Mouse (Mus musculus): ENCODE measurements around the gene Smyd4. TPM values are rescaled to one million over a fixed set of nuclear protein-coding genes. Genes with fewer than 3 reads are reported as not detected.

Gene Smyd4
- 5.1 TPM in 2 replicates for polyA plus RNA-seq (2012; rRNA removed)

DNA sequence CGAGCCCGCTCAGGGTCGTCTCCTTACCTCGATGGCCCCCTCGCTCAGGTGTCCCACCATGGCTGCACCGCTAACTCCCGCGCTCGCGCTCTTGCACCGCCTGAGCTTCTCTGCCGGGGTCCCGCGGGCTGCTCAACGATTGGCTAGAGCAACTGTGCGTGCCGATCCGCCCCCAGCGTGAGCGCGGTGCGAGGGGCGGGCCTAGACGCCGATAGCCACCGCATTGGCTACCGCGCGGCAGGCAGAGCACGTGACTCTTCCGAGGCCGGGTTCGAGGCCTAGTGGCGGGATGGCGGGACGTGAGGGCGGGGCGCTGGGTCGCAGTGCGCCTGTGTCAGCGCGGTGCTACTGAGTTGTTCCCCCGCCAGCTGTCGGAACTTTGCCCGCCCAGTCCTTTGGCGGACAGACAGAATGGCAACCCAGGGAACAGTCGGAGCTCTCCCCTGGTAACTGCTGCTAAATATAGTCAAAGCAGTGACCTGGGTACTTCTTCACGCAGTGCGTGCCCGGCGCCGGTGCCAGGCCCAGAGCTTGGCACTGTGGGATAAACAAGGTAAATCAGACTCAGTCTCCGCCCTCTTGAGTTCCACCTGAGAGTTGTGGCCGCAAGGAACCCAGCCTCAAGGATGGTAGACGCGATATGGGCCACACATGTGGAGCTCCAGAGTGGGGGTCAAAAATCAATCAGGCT lies at the start of gene Smyd4, which contains the start of gene Rpa1:
Gene Smyd4 (plus strand): TSS at position 235 of the 691 bp plus-strand sequence.
Gene Rpa1 (minus strand): TSS at position 126 of the 691 bp plus-strand sequence.
- DNase-seq (ENCODE audit: low read depth): peak; percentile 50

DNA sequence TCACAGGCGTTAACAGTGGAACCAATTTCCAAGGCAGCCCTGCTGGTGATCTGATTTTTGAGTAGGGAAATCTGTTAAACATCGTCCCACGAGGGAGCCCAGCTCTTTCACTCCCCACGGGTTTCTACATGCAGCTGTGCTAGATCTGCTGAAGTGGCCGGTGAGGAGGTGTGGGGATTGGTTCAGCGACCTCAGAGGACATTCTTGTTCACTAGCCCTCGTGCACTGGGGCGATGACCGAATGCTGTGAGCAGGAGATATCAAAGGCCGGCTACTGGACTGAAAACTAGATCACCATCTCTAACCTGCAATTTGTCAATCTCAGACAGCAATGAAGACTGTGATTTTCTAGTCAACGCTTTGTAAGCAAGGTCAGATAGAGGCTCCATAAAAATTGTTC lies 49.7 kb upstream of the Smyd4 start:
- DNase-seq (ENCODE audit: low read depth): no peak

DNA sequence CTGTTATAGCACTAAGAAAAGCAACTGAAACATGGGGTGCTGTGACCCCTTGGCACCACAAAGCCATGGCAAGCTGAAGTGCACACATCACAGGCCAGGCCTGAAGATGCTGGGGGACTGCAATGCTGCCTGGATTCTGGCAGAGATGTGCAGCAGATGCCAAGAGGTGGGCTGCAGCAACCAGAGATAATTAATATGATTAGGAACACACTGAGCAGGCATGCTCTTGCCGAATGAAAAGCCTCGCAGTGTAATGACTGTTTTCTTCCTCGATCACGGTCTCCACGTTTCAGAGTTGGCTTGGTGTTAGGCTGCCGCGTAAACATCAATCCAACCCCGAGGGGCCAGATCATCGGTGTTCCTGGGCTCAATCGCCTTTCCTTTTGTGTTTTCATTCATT lies 48.4 kb upstream of the Smyd4 start:
- no peak for DNase-seq (ENCODE audit: low read depth)

DNA sequence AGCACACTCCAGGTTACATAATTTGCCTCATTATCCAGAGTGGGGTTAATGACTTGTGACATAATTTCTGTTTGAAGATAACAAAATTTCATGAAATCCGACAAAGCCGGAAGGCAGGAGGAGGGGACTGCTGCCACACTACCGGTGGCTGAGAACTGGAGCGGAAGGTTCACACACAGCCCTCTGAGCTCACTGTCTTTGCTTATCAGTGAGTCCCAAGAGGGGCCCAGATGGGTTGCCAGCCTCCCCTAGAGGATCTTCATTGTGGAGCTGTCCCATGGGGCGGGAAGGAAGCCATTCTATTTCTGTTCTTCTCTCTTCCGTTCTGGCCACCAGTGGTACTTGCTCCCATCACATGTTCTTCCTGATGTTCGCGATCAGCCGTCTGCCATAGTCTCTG lies 47.3 kb upstream of the Smyd4 start:
- DNase-seq (ENCODE audit: low read depth): no peak

DNA sequence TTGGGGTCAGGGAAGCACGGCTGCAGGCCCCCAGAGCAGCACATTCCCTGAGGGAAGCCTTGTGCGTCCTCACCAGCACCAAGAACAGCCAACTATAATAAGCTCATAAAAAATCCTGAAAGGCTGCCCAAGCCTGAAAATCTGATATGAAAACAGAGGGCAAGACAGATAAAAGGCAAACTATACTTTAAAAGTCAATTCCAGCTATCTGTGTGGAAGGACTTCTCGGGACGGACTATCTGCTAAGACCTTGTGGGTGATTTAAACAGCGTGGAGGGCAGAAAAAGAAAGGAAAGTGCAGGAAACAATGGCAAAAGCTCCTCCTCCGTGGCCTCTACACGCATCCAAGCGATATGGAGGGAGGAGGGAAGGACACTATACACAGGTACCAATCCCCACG lies 43.4 kb upstream of the Smyd4 start:
- no peak for DNase-seq (ENCODE audit: low read depth)

DNA sequence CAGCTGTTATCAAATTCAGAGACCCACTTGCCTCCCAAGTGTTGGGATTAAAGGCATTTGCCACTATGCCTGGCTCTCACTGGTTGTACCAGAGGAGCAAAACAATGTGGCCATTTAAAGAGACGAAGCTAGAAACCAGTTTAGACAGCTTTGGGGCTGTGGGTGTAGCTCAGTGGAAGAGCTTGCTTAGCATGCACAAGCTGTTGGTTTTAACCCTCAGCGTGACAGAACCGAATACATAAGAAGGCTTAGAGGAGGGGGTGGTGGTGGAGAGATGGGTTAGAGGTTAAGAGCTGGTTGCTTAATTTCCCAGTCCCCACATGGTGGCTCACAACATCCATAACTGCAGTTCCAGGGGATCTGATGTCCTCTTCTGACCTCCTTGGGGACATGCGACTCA lies 39.6 kb upstream of the Smyd4 start:
- peak; percentile 19 for DNase-seq (ENCODE audit: low read depth)

DNA sequence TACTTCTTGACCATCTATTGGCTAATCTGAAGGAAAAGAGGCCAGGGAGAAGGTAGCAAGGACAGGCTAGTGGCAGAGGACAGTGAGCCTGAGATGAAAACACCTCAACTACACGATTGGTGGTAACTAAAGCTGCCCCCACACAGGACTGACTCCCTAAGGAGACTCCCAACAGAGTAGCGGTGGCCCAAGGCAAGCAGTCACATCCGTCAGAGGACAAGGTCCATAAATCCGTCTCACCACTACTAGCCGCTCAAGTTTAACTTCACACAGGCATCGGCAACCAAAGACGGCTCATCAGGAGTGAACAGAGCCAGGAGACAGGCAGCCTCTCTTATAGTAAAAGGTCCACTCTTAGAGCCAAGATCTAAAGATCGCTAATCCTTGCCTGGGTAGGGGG lies 37.4 kb upstream of the Smyd4 start:
- DNase-seq (ENCODE audit: low read depth): no peak

DNA sequence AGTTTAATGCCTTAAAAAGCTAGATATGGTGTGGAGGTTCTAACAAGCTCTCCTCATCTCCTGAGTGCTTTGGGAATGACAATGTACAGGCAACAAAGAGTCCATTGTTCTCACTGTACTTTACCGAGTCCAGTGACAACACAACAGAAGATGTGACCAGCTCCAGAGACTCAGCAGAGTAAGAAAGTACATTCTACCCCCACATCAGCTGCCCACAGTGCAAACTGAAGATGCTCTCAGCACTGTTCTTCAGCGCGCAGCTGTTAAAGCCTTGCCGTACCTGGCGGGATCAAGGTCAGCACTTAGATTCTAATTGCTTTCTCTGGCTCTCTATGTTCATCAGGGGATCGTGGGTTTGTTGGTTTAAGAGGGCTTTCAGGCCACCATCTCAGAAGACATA lies 36.5 kb upstream of the Smyd4 start:
- no peak for DNase-seq (ENCODE audit: low read depth)

DNA sequence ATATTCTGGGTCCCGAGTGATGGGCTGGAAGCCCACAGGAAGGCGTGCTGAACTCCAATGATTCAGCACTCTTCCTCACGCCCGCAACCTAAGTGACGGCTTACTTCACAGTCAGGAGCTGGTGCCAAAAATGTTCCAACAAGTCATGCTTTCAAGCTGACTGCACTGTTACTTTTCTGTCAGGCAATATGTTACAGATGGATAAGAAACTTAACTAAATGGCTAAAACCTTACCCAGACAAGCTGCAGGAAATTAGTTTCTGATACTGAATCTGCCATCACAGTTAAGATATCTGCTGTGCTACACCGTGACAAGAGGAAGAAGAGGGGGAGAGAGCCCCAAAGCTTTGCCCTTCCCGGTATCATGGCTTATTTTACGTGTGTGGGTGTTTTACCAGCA lies 34.4 kb upstream of the Smyd4 start:
- no peak for DNase-seq (ENCODE audit: low read depth)

DNA sequence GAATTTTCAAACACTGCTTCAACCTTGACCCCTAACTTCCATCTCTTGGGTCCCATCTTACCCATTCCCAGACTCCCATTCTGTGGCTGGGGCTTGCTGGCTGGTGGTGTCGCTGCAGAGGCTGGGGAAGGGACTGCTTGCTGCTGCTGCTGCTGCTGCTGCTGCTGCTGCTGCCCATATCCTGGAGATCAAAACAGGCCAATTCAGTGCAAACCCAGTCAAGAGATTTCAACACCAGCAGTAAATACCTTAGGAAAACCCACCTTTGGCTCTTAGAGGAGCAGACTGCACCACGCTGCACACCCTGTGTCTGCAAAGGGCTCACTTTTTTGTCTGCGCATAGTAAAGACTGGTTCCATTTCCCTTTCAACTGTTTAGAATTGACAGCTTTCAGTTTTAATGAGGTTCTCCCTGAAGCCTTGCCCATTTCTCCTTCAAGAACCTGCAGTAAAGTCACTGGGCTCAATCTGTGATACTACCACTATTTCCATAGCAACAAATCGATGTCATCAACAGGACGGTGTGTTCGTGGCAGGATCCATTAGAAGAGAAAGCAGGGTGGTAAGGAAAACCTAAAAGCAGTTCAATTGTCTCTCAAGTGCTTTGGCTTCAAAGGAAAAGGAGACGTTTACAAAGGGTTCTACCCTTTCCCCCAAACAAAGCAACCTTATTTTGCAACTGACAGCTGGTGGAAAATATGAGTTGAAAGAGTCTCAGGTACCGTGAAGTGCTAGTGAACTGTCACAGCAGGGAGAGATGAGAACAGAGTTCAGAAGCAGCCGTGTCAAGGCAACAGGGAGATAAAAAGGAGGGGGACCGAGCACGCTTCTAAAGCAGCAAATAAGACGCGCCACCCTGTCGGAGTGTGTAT lies 29.6 kb upstream of the Smyd4 start:
- DNase-seq (ENCODE audit: low read depth): no peak

DNA sequence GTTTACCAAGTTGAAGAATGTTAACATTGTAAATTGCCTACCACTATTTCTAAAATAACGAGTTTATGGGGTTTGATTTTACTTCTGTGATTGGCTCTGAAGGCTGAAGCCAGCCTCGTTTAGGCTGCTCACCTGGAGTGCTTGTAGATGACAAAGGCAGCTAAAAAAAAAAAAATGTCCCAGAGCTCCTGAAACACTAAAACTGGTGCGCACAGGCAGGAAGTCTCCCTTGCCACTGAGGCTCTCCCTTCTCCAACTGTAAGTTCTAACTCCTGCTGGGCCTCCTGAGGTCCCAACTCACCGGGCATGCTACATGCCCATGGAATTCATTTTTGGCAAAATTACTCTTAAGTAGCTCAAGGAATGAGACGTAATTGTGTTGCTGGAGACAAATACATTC lies 29.0 kb upstream of the Smyd4 start:
- no peak for DNase-seq (ENCODE audit: low read depth)

DNA sequence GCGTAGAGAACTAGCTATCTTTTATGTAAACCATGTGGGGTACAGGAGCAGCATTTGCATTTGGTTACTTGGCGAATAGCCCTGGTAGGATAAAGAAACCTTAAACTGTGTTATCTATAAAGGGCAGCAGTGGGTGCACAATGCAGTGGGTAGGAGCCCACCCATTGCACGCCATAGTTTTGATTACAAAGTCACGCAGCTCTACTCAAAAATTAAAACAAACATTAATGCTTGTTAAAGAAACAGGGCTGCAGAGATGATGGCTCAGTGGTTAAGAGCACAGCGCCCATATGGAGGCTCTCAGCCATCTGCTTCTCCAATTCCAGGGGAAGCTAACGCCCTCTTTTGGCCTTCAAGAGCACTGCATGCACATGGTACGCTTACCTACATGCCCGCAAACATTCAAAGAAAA lies 24.9 kb upstream of the Smyd4 start:
- no peak for DNase-seq (ENCODE audit: low read depth)

DNA sequence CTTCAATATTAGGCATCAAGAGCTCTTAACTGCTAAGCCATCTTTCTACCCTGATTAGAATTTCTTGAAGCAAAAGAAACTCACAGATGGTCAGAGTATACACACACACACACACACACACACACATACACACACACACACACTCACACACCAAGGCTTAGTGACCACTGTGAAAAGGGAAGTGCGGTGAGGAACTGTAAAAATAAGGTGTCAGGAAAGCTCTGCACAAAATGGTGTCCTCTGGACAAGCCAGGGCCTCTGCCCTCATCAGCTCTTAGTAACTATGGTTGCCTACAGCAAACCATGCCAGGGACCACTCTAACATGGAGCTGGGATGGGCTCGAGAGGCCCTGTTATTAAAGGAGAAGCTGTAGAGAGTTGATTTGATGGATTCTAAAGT lies 23.8 kb upstream of the Smyd4 start:
- DNase-seq (ENCODE audit: low read depth): no peak

DNA sequence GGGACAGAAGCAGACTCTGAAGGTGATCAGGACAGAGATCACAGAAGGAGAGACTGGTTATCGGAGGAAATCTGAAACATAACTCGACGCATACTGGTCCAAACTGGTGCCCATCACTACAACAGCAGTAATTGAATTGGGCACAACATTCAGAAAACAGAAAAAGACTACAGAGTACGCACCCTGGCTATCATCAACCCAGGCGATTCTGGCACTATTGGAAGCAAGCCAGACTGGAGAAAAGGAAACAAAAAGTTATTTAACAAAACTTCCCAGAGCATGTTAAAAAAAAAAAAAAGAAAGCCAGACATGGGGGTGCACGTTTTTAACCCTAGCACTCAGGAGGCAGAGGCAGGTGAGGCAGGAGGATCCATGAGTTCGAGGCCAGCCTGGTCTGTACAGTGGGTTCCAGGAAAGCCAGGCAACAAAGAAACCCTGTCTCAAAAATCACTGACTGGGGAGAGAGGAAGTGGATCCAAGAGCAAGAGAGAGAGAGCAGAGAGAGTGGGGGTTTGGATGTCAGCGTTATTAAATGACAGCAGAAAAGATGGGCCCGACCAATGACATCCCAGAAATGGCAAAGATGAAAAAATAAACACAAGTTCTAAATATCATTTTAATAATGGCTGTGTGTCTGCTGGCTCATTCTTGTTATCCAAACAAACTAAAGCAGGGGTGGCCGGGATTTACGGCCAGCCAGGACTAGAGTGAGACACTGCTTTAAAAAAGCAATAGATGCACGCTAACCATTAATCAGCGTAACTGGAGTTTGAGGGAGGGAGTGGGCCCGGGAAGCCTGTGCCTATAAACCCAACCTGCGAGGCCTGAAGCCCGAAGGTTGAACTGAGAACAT lies 22.9 kb upstream of the Smyd4 start:
- DNase-seq (ENCODE audit: low read depth): no peak

DNA sequence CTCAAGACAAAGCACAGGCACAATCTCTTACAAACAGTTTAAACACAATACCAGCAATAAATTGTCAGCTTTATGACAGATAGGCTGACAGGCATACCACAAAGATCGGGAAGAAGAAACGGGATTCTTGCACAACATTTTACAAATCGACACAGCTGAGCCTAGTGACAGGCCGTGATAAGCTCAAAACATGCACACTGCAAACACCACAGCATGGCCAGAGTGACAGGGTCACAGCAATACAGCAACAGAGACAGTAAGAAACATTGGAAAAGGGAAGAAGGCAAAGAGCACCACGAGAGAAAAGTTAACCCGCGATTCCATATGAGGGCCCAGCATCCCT lies 22.3 kb upstream of the Smyd4 start:
- no peak for DNase-seq (ENCODE audit: low read depth)

DNA sequence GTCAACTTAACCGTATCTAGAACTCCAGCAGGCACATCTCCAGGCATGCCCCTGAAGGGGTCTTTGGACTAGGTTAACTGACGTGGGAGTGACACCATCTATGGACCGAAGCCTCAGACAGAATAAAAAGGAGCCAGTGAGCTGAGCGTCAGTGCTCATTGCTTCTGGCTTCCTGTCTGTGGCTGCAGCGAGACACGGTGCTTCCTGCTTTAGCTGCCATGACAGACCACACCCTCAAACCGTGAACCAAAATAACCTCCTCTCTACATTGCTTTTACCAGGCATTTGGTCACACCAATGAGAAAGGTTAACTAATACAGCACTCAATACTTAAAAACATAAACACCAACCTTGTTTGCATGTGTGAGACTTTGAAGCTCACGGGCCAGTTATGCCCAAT lies 11.6 kb upstream of the Smyd4 start:
- DNase-seq (ENCODE audit: low read depth): no peak

DNA sequence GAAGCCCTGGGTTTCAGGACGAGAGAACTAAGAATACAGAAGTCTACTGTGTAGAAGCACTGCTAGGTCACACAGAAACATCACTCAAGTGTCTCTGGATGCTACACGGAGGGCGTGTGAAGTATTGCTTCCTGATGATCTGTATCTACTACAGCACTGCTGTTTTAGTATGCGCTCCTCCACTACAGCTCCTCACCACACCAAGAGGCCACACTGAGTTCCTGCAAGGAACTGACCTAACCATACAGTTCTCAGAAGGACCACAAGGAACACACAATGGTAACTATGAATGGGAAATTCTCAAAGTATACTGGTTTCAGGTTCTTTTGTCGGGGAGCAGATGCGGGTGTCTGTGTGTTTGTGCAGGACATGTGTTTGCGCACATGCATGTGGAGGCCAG lies 11.0 kb upstream of the Smyd4 start:
- no peak for DNase-seq (ENCODE audit: low read depth)

DNA sequence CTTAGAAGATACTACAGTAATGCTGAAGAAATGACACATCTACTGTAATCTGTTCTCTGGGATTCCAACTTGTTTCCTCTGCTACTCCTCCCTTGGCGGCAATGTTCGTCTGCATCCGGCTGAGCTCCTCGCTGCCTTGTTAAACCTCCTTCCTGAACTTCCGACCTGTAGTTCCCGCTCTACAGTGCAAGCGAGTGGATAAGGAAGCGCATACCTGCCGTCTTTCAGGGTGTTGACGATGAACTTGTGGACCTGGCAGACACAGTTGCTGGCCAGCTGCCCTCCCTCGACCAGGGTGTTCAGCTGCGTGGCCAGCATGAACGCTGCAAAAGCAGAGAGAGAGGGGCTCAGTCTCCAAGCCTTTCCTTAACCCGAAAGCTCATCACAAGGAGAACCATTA lies 8.2 kb upstream of the Smyd4 start:
- no peak for DNase-seq (ENCODE audit: low read depth)

DNA sequence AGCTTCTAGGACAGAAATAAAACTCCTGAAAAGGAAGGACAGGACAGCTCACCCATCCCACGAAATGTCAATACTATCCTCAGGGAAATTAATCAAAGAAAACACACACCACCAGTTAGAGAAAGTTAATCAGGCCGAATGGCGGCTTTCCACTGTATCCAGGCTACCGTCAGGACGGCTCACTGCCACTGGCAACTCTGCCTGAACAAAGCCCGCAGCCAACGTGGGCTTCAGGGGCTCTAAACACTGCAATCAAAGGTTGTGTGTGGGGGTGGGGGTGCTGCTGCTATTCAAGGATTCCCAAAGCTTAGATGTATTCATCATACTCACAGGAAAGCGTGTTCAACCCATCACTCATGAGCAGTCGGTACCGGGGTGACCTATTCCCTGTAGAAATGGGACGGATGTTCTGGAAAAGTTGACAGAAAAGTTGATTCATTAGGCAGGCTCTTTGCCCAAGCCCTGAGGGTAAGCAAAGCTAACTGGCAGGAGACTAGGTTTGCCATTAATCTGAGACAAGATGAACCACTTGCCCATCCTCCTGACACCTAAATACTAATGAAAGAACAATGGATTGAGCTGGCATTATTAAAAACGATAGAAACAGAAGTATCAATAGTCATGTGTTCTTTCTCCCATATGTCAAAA lies 7.4 kb upstream of the Smyd4 start:
- DNase-seq (ENCODE audit: low read depth): peak; percentile 52

DNA sequence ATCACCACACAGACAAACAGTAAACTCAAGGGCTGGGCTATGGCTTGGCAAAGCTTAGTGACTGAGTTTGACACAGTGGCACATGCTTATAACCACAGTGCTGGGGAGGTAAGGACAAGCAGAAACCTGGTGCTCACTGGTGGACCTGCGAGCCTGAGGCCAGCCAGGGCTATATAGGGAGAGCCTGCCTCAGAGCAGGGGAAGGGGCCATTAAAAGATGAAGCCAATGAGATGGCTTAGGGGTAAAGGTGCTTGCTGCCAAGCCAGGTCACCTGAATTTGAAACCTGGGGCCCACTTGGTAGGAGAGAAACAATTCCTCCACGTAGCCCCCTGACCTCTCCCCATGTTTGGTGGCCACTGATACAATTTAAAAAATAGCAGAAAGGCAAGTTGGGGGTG lies 5.1 kb upstream of the Smyd4 start:
- no peak for DNase-seq (ENCODE audit: low read depth)

DNA sequence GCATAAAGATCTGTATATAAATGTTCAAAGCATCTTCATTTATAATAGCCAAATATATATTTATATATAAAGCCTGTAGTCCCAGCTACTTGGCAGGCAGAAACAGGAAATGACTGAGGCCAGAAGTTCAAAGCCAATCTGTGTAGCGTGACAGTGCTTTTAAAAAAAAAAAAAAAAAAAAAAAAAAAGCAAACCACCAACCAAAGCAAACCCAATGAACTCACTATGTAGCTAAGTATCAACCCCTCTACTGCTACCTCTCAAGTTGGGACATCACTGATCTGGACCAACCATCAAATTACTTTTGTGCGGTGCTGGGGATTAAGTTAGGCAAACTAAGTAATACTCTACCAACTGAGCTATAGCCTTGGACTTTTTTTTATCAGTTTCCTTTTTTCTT lies 4.1 kb upstream of the Smyd4 start:
- DNase-seq (ENCODE audit: low read depth): no peak

DNA sequence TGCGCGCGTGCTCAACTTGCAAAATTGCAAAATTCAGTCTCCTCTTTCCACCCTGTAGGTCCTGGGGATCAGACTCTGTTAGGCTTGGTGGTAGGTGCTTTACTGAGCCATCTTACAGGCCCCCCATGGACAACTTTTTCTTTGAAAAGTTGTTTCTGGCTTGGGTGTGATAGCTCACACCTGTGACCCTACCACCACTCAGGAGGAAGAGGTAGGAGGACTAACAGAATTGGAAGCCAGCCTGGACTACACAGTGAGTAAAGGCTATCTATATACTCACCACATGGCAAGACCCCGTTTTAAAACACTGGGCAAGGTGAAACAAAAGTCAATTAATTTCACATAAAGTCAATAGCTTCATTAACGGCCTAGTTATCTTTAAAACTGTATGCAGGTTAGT lies 3.5 kb upstream of the Smyd4 start:
- DNase-seq (ENCODE audit: low read depth): no peak

Data from gonadal fat pad, adult 2 months (tissue).